In genomic region chr10:41812566-41812965, GRCm38 (mm10) we compare ENCODE assay signal across 8 mouse cellular contexts. TPM values are rescaled to one million over a fixed set of nuclear protein-coding genes. Genes with fewer than 3 reads are reported as not detected.
A peak's percentile ranks its signal among the peaks of the same experiment; 100 is the strongest.
DNase-seq lines count a peak whose midpoint lies in the region; ATAC-seq lines count a peak whose summit lies in the region.
"Had no signal": no experiment of that assay in that cellular context is flagged by ENCODE, and none has a peak within 500 bp of the region (broad histone marks: within the 10 kb centered on the region; RNA-seq: fewer than 3 reads in every experiment).

No protein-coding gene starts in this region.

- 66% methylated on average over 6 of the region's 6 CpGs for WGBS in forebrain, embryonic 16.5 days
- 64% methylated on average over 6 of the region's 6 CpGs for WGBS in limb, embryonic 15.5 days
- 71% methylated on average over 6 of the region's 6 CpGs for WGBS in stomach, embryonic 16.5 days

- H3K4me3 ChIP-seq in megakaryocyte, embryonic 14.5 days (replicated peaks), result peak overlapping the region; percentile 70
- peak overlapping the region; percentile 26 for H3K4me3 ChIP-seq in forebrain, embryonic 16.5 days (replicated peaks; ENCODE audit: low read length)
- H3K4me3 ChIP-seq in limb, embryonic 15.5 days, result 0 out of 2 replicates have a peak overlapping the region, but pooled peaks have one; percentile 7
- peak overlapping the region; percentile 38 for H3K4me3 ChIP-seq in stomach, embryonic 16.5 days (replicated peaks; ENCODE audit: low read length)

- no peak for ATAC-seq in megakaryocyte, adult 5-6 weeks (ENCODE audit: poor library complexity, severe bottlenecking)
- no peak for ATAC-seq in forebrain, embryonic 16.5 days
- no peak for ATAC-seq in limb, embryonic 15.5 days (ENCODE audit: insufficient number of reproducible peaks, low FRiP score, low TSS enrichment, low read depth)
- ATAC-seq in stomach, embryonic 16.5 days (ENCODE audit: insufficient read depth, low FRiP score), result no peak

- H3K4me2 ChIP-seq in forebrain, embryonic 16.5 days (ENCODE audit: low read length), result peak overlapping the region; percentile 61
- peak overlapping the region; percentile 72 for H3K4me2 ChIP-seq in limb, embryonic 15.5 days
- peak overlapping the region; percentile 51 for H3K4me2 ChIP-seq in stomach, embryonic 16.5 days (ENCODE audit: low read depth, low read length)

- no peak overlapping the region for H3K27ac ChIP-seq in forebrain, embryonic 16.5 days (ENCODE audit: low read length)
- H3K27ac ChIP-seq in limb, embryonic 15.5 days, result no peak overlapping the region
- H3K27ac ChIP-seq in stomach, embryonic 16.5 days (ENCODE audit: low read length), result no peak overlapping the region

- 0 out of 2 replicates have a peak overlapping the region, but pooled peaks have one; percentile 7 for H3K9ac ChIP-seq in forebrain, embryonic 16.5 days (replicated peaks; ENCODE audit: low read depth, low read length)
- no peak overlapping the region for H3K9ac ChIP-seq in limb, embryonic 15.5 days
- H3K9ac ChIP-seq in stomach, embryonic 16.5 days (ENCODE audit: low read length), result 0 out of 2 replicates have a peak overlapping the region, but pooled peaks have one; percentile 32

- peaks cover 6% of the 10 kb centered on the region for H3K36me3 ChIP-seq in megakaryocyte, embryonic 14.5 days (replicated peaks; ENCODE audit: low read length)
- no peaks in the 10 kb centered on the region for H3K36me3 ChIP-seq in forebrain, embryonic 16.5 days (ENCODE audit: control insufficient read depth, insufficient read depth)
- no peaks in the 10 kb centered on the region for H3K36me3 ChIP-seq in limb, embryonic 15.5 days
- no peaks in the 10 kb centered on the region for H3K36me3 ChIP-seq in stomach, embryonic 16.5 days (ENCODE audit: control insufficient read depth, insufficient read depth, low read length)

- no peaks in the 10 kb centered on the region for H3K27me3 ChIP-seq in megakaryocyte, embryonic 14.5 days (replicated peaks)
- no peaks in the 10 kb centered on the region for H3K27me3 ChIP-seq in forebrain, embryonic 16.5 days (replicated peaks; ENCODE audit: control insufficient read depth, insufficient read depth, low read length)
- no peaks in the 10 kb centered on the region for H3K27me3 ChIP-seq in limb, embryonic 15.5 days
- H3K27me3 ChIP-seq in stomach, embryonic 16.5 days (ENCODE audit: control insufficient read depth, insufficient read depth, low read length), result no peaks in the 10 kb centered on the region

- H3K9me3 ChIP-seq in megakaryocyte, embryonic 14.5 days, result 0 out of 2 replicates have a peak, but pooled peaks cover 4% of the 10 kb centered on the region
- H3K9me3 ChIP-seq in forebrain, embryonic 16.5 days (ENCODE audit: control insufficient read depth, low read length), result peaks cover 4% of the 10 kb centered on the region
- no peaks in the 10 kb centered on the region for H3K9me3 ChIP-seq in limb, embryonic 15.5 days
- no peaks in the 10 kb centered on the region for H3K9me3 ChIP-seq in stomach, embryonic 16.5 days (replicated peaks; ENCODE audit: control insufficient read depth, low read length)

- DNase-seq in c-Kit-positive CD71-positive TER-119-positive erythroid progenitor cells, embryonic 14.5 days (ENCODE audit: low spot score), result no peak
- no peak for DNase-seq in frontal cortex, adult 2 months (ENCODE audit: extremely low spot score in 1 of 2, low spot score in 1 of 2)
- DNase-seq: lung, postnatal 14 days had no signal

- H3K4me1 ChIP-seq in megakaryocyte, embryonic 14.5 days, result peaks cover 54% of the 10 kb centered on the region
- H3K4me1 ChIP-seq in forebrain, embryonic 16.5 days (replicated peaks; ENCODE audit: control insufficient read depth, insufficient read depth, low read length), result peaks cover 27% of the 10 kb centered on the region
- peaks cover 17% of the 10 kb centered on the region for H3K4me1 ChIP-seq in limb, embryonic 15.5 days
- H3K4me1 ChIP-seq in stomach, embryonic 16.5 days (ENCODE audit: control insufficient read depth, insufficient read depth, low read length), result peaks cover 14% of the 10 kb centered on the region

RNA-seq across cellular contexts. Expression of gene Sesn1, which starts 2.8 kb away (rescaled TPM):
- polyA plus RNA-seq in megakaryocyte, embryonic 14.5 days (2012; ENCODE audit: insufficient read depth, low replicate concordance), result 0.86 and 4.5 TPM in 2 replicates
- 19.4 and 21.5 TPM in 2 replicates for total RNA-seq in megakaryocyte, adult 5-6 weeks (2015)
- total RNA-seq in megakaryocyte, adult 5-6 weeks (2017), result 15.1 and 15.7 TPM in 2 replicates
- 49.6 and 61.2 TPM in 2 replicates for polyA plus RNA-seq in forebrain, embryonic 16.5 days (2015; fragmentation: Nextera tagmentation; extraction: Ambion mirVana)
- polyA plus RNA-seq in limb, embryonic 15.5 days (2015; fragmentation: Nextera tagmentation; extraction: Ambion mirVana), result 47.6 and 53.8 TPM in 2 replicates
- polyA plus RNA-seq in stomach, embryonic 16.5 days (2015; fragmentation: Nextera tagmentation; extraction: Ambion mirVana), result 32.3 and 34.2 TPM in 2 replicates
- 53.9 and 56.0 TPM in 2 replicates for polyA plus RNA-seq in frontal cortex, adult 2 months (2012; rRNA removed)

RNA-seq across cellular contexts. Expression of gene Cep57l1, which starts 2.9 kb away (rescaled TPM):
- 1.3 TPM in 1 of 2 replicates, not detected in the other for polyA plus RNA-seq in megakaryocyte, embryonic 14.5 days (2012; ENCODE audit: insufficient read depth, low replicate concordance)
- 14.4 and 18.6 TPM in 2 replicates for total RNA-seq in megakaryocyte, adult 5-6 weeks (2015)
- 21.2 and 28.0 TPM in 2 replicates for total RNA-seq in megakaryocyte, adult 5-6 weeks (2017)
- 19.5 and 21.3 TPM in 2 replicates for polyA plus RNA-seq in forebrain, embryonic 16.5 days (2015; fragmentation: Nextera tagmentation; extraction: Ambion mirVana)
- polyA plus RNA-seq in limb, embryonic 15.5 days (2015; fragmentation: Nextera tagmentation; extraction: Ambion mirVana), result 20.9 and 22.3 TPM in 2 replicates
- 19.5 and 19.8 TPM in 2 replicates for polyA plus RNA-seq in stomach, embryonic 16.5 days (2015; fragmentation: Nextera tagmentation; extraction: Ambion mirVana)
- 7.4 TPM in 2 replicates for polyA plus RNA-seq in frontal cortex, adult 2 months (2012; rRNA removed)

Comparison
In these comparisons a context has a peak if more than half of its experiments do, and no peak if none do; other contexts are left out.
1. H3K4me3 ChIP-seq: peak in every context shown above with its lines; median percentile 70 in megakaryocyte, embryonic 14.5 days; 38 in stomach, embryonic 16.5 days; 26 in forebrain, embryonic 16.5 days; 7 in limb, embryonic 15.5 days.